Comparison of ENCODE assay signal across 10 mouse cellular contexts in the genomic region with DNA sequence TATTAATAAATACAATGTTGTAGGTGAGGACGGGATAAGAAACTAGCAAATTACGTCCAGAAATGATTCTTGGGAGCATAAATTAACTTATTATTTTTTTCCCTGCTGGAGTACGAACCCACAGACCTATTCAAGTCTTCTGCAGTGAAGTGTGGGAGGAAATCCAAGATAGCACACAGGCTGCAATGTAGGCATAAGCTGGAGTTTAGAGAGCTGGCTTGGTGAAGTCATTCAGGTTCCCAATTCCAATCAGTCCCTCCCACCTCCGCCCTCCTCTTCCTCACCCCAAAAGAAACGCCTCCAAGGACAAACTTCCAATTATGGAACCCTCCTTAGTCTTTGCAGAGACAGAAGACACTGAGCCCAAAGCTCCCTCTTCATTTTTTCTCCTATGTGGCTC. TPM values are rescaled to one million over a fixed set of nuclear protein-coding genes. Genes with fewer than 3 reads are reported as not detected.
DNase-seq lines count a peak whose midpoint lies in the region; ATAC-seq lines count a peak whose summit lies in the region.
"Had no signal": no experiment of that assay in that cellular context is flagged by ENCODE, and none has a peak within 500 bp of the region (broad histone marks: within the 10 kb centered on the region; RNA-seq: fewer than 3 reads in every experiment).

No protein-coding gene starts in this region.

- peaks cover 13% of the 10 kb centered on the region for H3K4me1 ChIP-seq in forebrain, embryonic 15.5 days
- H3K4me1 ChIP-seq in forebrain, embryonic 12.5 days, result peaks cover 14% of the 10 kb centered on the region
- H3K4me1 ChIP-seq in forebrain, embryonic 16.5 days (replicated peaks; ENCODE audit: control insufficient read depth, insufficient read depth, low read length), result peaks cover 10% of the 10 kb centered on the region
- H3K4me1 ChIP-seq in midbrain, embryonic 14.5 days (ENCODE audit: control insufficient read depth, insufficient read depth, low read length), result peaks cover 7% of the 10 kb centered on the region; the same call in 1 of the 2 replicates

- no peak overlapping the region for H3K27ac ChIP-seq in forebrain, embryonic 15.5 days (replicated peaks)
- no peak overlapping the region for H3K27ac ChIP-seq in forebrain, embryonic 12.5 days
- H3K27ac ChIP-seq in forebrain, embryonic 16.5 days (ENCODE audit: low read length), result no peak overlapping the region
- no peak overlapping the region for H3K27ac ChIP-seq in midbrain, embryonic 14.5 days (replicated peaks; ENCODE audit: low read depth, low read length)

- H3K9me3 ChIP-seq in forebrain, embryonic 15.5 days, result no peaks in the 10 kb centered on the region
- H3K9me3 ChIP-seq in forebrain, embryonic 12.5 days, result no peaks in the 10 kb centered on the region
- H3K9me3 ChIP-seq in forebrain, embryonic 16.5 days (ENCODE audit: control insufficient read depth, low read length), result no peaks in the 10 kb centered on the region
- H3K9me3 ChIP-seq in midbrain, embryonic 14.5 days (ENCODE audit: control insufficient read depth, low read length), result no peaks in the 10 kb centered on the region

- H3K4me3 ChIP-seq in forebrain, embryonic 15.5 days, result no peak overlapping the region
- no peak overlapping the region for H3K4me3 ChIP-seq in forebrain, embryonic 12.5 days (replicated peaks)
- H3K4me3 ChIP-seq in forebrain, embryonic 16.5 days (replicated peaks; ENCODE audit: low read length), result peak overlapping the region; percentile 38; the same call in 1 of the 2 replicates
- no peak overlapping the region for H3K4me3 ChIP-seq in midbrain, embryonic 14.5 days (replicated peaks; ENCODE audit: low read depth, low read length)

- 62% methylated on average over 5 of the region's 5 CpGs for WGBS in forebrain, embryonic 15.5 days
- 63% methylated on average over 5 of the region's 5 CpGs for WGBS in forebrain, embryonic 12.5 days
- 61% methylated on average over 5 of the region's 5 CpGs for WGBS in forebrain, embryonic 16.5 days
- 73% methylated on average over 5 of the region's 5 CpGs for WGBS in midbrain, embryonic 14.5 days

- H3K36me3 ChIP-seq in forebrain, embryonic 15.5 days, result no peaks in the 10 kb centered on the region
- H3K36me3 ChIP-seq in forebrain, embryonic 12.5 days (replicated peaks), result no peaks in the 10 kb centered on the region
- H3K36me3 ChIP-seq in forebrain, embryonic 16.5 days (ENCODE audit: control insufficient read depth, insufficient read depth), result no peaks in the 10 kb centered on the region
- H3K36me3 ChIP-seq in midbrain, embryonic 14.5 days (ENCODE audit: control insufficient read depth, insufficient read depth, low read length), result no peaks in the 10 kb centered on the region

- no peak overlapping the region for H3K9ac ChIP-seq in forebrain, embryonic 15.5 days (replicated peaks)
- H3K9ac ChIP-seq in forebrain, embryonic 12.5 days, result no peak overlapping the region
- no peak overlapping the region for H3K9ac ChIP-seq in forebrain, embryonic 16.5 days (replicated peaks; ENCODE audit: low read depth, low read length)
- H3K9ac ChIP-seq in midbrain, embryonic 14.5 days (replicated peaks; ENCODE audit: low read length), result no peak overlapping the region

- H3K4me2 ChIP-seq in forebrain, embryonic 15.5 days (replicated peaks), result peak overlapping the region; percentile 82; the same call in 1 of the 2 replicates
- no peak overlapping the region for H3K4me2 ChIP-seq in forebrain, embryonic 12.5 days
- H3K4me2 ChIP-seq in forebrain, embryonic 16.5 days (ENCODE audit: low read length), result peak overlapping the region; percentile 66
- peak overlapping the region; percentile 71 for H3K4me2 ChIP-seq in midbrain, embryonic 14.5 days (ENCODE audit: low read length)

- intact Hi-C loops in left cerebral cortex, postnatal 4 days (cut with DNase I), result no loop called here

- no peak for ATAC-seq in forebrain, embryonic 15.5 days (replicated peaks)
- ATAC-seq in forebrain, embryonic 12.5 days (ENCODE audit: low FRiP score), result no peak
- ATAC-seq in forebrain, embryonic 16.5 days, result no peak
- no peak for ATAC-seq in midbrain, embryonic 14.5 days (ENCODE audit: low FRiP score, low TSS enrichment)

- H3K27me3 ChIP-seq in forebrain, embryonic 15.5 days, result 0 out of 2 replicates have a peak, but pooled peaks cover 8% of the 10 kb centered on the region
- H3K27me3 ChIP-seq in forebrain, embryonic 12.5 days, result peaks cover 33% of the 10 kb centered on the region
- H3K27me3 ChIP-seq in forebrain, embryonic 16.5 days (replicated peaks; ENCODE audit: control insufficient read depth, insufficient read depth, low read length), result peaks cover 3% of the 10 kb centered on the region; the same call in 1 of the 2 replicates
- no peaks in the 10 kb centered on the region; the same call in 1 of the 2 replicates for H3K27me3 ChIP-seq in midbrain, embryonic 14.5 days (ENCODE audit: control insufficient read depth, insufficient read depth, low read length)

- peak; percentile 11 to 36 for DNase-seq in left cerebral cortex, adult 18-20 months (ENCODE audit: low spot score in 2 of 2)
- no peak for DNase-seq in left cerebral cortex, postnatal 4 days
- DNase-seq in midbrain, embryonic 14.5 days, result no peak
- DNase-seq in adrenal gland, postnatal 25 days, result no peak
- DNase-seq in adrenal gland, postnatal 10 days, result no peak

RNA-seq across cellular contexts. Expression of a gene that starts 0.9 kb away (rescaled TPM):
- polyA plus RNA-seq in forebrain, embryonic 15.5 days (2015; fragmentation: Nextera tagmentation; extraction: Ambion mirVana), result 0.09 and 0.11 TPM in 2 replicates
- 0.29 and 0.36 TPM in 2 replicates for polyA plus RNA-seq in forebrain, embryonic 12.5 days (2016; fragmentation: Nextera tagmentation; extraction: Ambion mirVana)
- total RNA-seq in left cerebral cortex, adult 18-20 months (2021), result 10 to 100 TPM; 26.8 to 31.3 TPM
- under 1 TPM; 0.78 to 0.89 TPM for total RNA-seq in left cerebral cortex, postnatal 4 days (2021)
- polyA plus RNA-seq in forebrain, embryonic 16.5 days (2015; fragmentation: Nextera tagmentation; extraction: Ambion mirVana), result 0.09 and 0.14 TPM in 2 replicates
- 0.23 and 0.79 TPM in 2 replicates for polyA plus RNA-seq in midbrain, embryonic 14.5 days (2014; fragmentation: Nextera tagmentation; extraction: Ambion mirVana)
- total RNA-seq in adrenal gland, postnatal 25 days (2021), result 0.09 and 0.14 TPM in 2 replicates
- total RNA-seq in adrenal gland, postnatal 10 days (2021), result 1 to 10 TPM in 1 of 2 experiments, under 1 TPM in 1; 0.70 to 1.1 TPM
- polyA plus RNA-seq: C2C12; erythroblast, embryonic 14.5 days had no signal

RNA-seq across cellular contexts. Expression of a gene that starts 54.6 kb away (rescaled TPM):
- polyA plus RNA-seq in forebrain, embryonic 15.5 days (2015; fragmentation: Nextera tagmentation; extraction: Ambion mirVana), result 23.7 and 24.2 TPM in 2 replicates
- polyA plus RNA-seq in forebrain, embryonic 12.5 days (2016; fragmentation: Nextera tagmentation; extraction: Ambion mirVana), result 26.6 and 27.1 TPM in 2 replicates
- total RNA-seq in left cerebral cortex, adult 18-20 months (2021), result 10 to 100 TPM; 20.8 to 22.7 TPM
- 10 to 100 TPM; 20.6 to 23.4 TPM for total RNA-seq in left cerebral cortex, postnatal 4 days (2021)
- 24.4 and 26.3 TPM in 2 replicates for polyA plus RNA-seq in forebrain, embryonic 16.5 days (2015; fragmentation: Nextera tagmentation; extraction: Ambion mirVana)
- polyA plus RNA-seq in midbrain, embryonic 14.5 days (2014; fragmentation: Nextera tagmentation; extraction: Ambion mirVana), result 22.1 and 24.7 TPM in 2 replicates
- 19.6 and 20.5 TPM in 2 replicates for total RNA-seq in adrenal gland, postnatal 25 days (2021)
- 10 to 100 TPM; 17.9 to 20.4 TPM for total RNA-seq in adrenal gland, postnatal 10 days (2021)

Comparison
In these comparisons a context has a peak if more than half of its experiments do, and no peak if none do; other contexts are left out.
1. DNase-seq: peak in left cerebral cortex, adult 18-20 months (2 of 2); none in left cerebral cortex, postnatal 4 days (single experiment), midbrain, embryonic 14.5 days (single experiment), adrenal gland, postnatal 25 days (single experiment) and adrenal gland, postnatal 10 days (single experiment).
2. RNA of a gene that starts 0.9 kb away (total RNA-seq): 26.8 to 31.3 TPM in left cerebral cortex, adult 18-20 months; 0.70 to 1.1 TPM in adrenal gland, postnatal 10 days, 0.78 to 0.89 TPM in left cerebral cortex, postnatal 4 days and 0.09 to 0.14 TPM in adrenal gland, postnatal 25 days; every median in the first group is over 10 times any median in the second.